Mouse (Mus musculus) heart, adult 2 months (tissue): ENCODE results near the gene Rxra. TPM values are rescaled to one million over a fixed set of nuclear protein-coding genes. Genes with fewer than 3 reads are reported as not detected.

ENCODE experiments used
- DNase-seq, 2 experiments: peaks; one replicate each; pipeline ENCODE4 v3.0.0; 2021
- H3K27ac ChIP-seq: fragments of 200-600 bp; 2 replicates; pipeline ENCODE4 v1.8.1; 2022
- H3K27me3 ChIP-seq: fragments of 200-500 bp; 2 replicates; pipeline ENCODE4 v1.6.1; 2012; ENCODE audit warnings: mild to moderate bottlenecking, low read length, inconsistent platforms, mixed read lengths; ENCODE audit not compliant: control insufficient read depth, insufficient read depth
- H3K36me3 ChIP-seq: fragments of 200-500 bp; 2 replicates; pipeline ENCODE4 v1.6.1; 2012; ENCODE audit warnings: low read length, inconsistent platforms; ENCODE audit not compliant: control insufficient read depth, insufficient read depth
- H3K4me1 ChIP-seq: fragments of 200-500 bp; 2 replicates; pipeline ENCODE4 v1.6.1; 2011; ENCODE audit warnings: low read length; ENCODE audit not compliant: control insufficient read depth, insufficient read depth
- H3K4me3 ChIP-seq: fragments of 200-600 bp; 2 replicates; pipeline ENCODE4 v1.8.1; 2022
- H3K79me2 ChIP-seq: fragments of 200-500 bp; replicated peaks from 2 replicates; pipeline ENCODE4 v1.6.1; 2012; ENCODE audit warnings: mild to moderate bottlenecking, inconsistent platforms, low read length, moderate library complexity, mixed read lengths; ENCODE audit not compliant: control insufficient read depth, insufficient read depth
- H3K9ac ChIP-seq: fragments of 200-500 bp; 2 replicates; pipeline ENCODE4 v1.6.1; 2012; ENCODE audit warnings: low read depth, mild to moderate bottlenecking, control low read depth, inconsistent platforms, low read length, mixed read lengths
- CTCF ChIP-seq: fragments of 200-600 bp; IDR thresholded peaks from 2 replicates; pipeline ENCODE4 v1.8.1; 2022; ENCODE audit warnings: antibody characterized with exemption, mild to moderate bottlenecking, moderate library complexity
- EP300 ChIP-seq: fragments of 200-500 bp; IDR thresholded peaks from 2 replicates; pipeline ENCODE4 v1.6.1; 2011; ENCODE audit warnings: low read depth, low read length, control low read depth; ENCODE audit not compliant: insufficient read depth
- POLR2A ChIP-seq: fragments of 200-500 bp; IDR thresholded peaks from 2 replicates; pipeline ENCODE4 v1.6.1; 2011; ENCODE audit warnings: mild to moderate bottlenecking, low read depth, low read length, control low read depth; ENCODE audit not compliant: insufficient read depth
- WGBS: fragments of 180-500 bp; shearing (Covaris S2); methylation state at CpG from one replicate; pipeline ENCODE4 v1.1.7; 2018; 5-methylcytosine and 5-hydroxymethylcytosine counted together
- intact Hi-C: fragments of 180-260 bp; cut with DNase I; formaldehyde crosslinking; loops from one replicate; pipeline ENCODE4 v1.15.1; 2025
- polyA plus RNA-seq: library from polyadenylated mRNA; depleted of rRNA; stranded (reverse); fragments of >200 nt; gene quantifications from 2 replicates; pipeline ENCODE4 v1.2.3, GENCODE M21; 2012
- total RNA-seq, 2 experiments: library from RNA; stranded (reverse); gene quantifications; 2 replicates each; pipeline ENCODE4 v1.2.3; 2021

Gene Rxra
- total and polyA plus RNA-seq, 3 experiments: 45.1 to 52.6 (median 52.0) TPM

GRCm38 (mm10) chr2:27771936-27772335, 95.7 kb downstream of the Rxra start:
- H3K36me3 ChIP-seq: no peaks in the 10 kb centered on the region
- WGBS: 17% methylated on average over 7 of the region's 7 CpGs
- peak; percentile 83 to 86 for DNase-seq
- no peak overlapping the region for H3K9ac ChIP-seq
- intact Hi-C loops: loop anchor here (1.0 to 5.0 kb wide), 2 partner anchors 115 to 645 kb away; no protein-coding TSS in a partner anchor
- peak overlapping the region; percentile 9; the same call in 1 of the 2 replicates for H3K27ac ChIP-seq
- no peaks in the 10 kb centered on the region for H3K27me3 ChIP-seq
- no peaks in the 10 kb centered on the region for H3K79me2 ChIP-seq
- TF ChIP-seq EP300 (0 out of 2 replicates have a peak, but pooled peaks have one; percentile 46), CTCF (no peak; the same call in 1 of the 2 replicates), POLR2A (no peak)
- peaks cover 15% of the 10 kb centered on the region for H3K4me1 ChIP-seq
- H3K4me3 ChIP-seq: no peak overlapping the region

- no peaks in the 10 kb centered on the region for H3K27me3 ChIP-seq
- no peaks in the 10 kb centered on the region for H3K79me2 ChIP-seq
- no peak overlapping the region for H3K9ac ChIP-seq
- WGBS: 89% methylated on average over 7 of the region's 7 CpGs
- intact Hi-C loops: loop anchor here (1.0 to 5.0 kb wide), 2 partner anchors 114 to 644 kb away; no protein-coding TSS in a partner anchor
- H3K4me3 ChIP-seq: no peak overlapping the region
- H3K27ac ChIP-seq: no peak overlapping the region; the same call in 1 of the 2 replicates
- TF ChIP-seq CTCF: no peak
- peaks cover 15% of the 10 kb centered on the region for H3K4me1 ChIP-seq
- DNase-seq: no peak
- H3K36me3 ChIP-seq: no peaks in the 10 kb centered on the region
Measured at GRCm38 (mm10) chr2:27772841-27773388, 96.7 kb downstream of the Rxra start.

- TF ChIP-seq CTCF: no peak
- intact Hi-C loops: loop anchor here (5.0 kb wide), 1 partner anchor 643 kb away; no protein-coding TSS in a partner anchor
- WGBS: 52% methylated on average over 24 of the region's 24 CpGs
- peak; percentile 74 to 85 for DNase-seq
- Histone ChIP-seq H3K27ac (peak overlapping the region; percentile 66), H3K9ac (0 out of 2 replicates have a peak overlapping the region, but pooled peaks have one; percentile 8), H3K4me1 (peaks cover 15% of the 10 kb centered on the region), H3K36me3 (no peaks in the 10 kb centered on the region), H3K27me3 (no peaks in the 10 kb centered on the region), H3K79me2 (no peaks in the 10 kb centered on the region), H3K4me3 (no peak overlapping the region)
Measured at GRCm38 (mm10) chr2:27773980-27774730, 97.9 kb downstream of the Rxra start.

GRCm38 (mm10) chr2:27775006-27775405, 98.8 kb downstream of the Rxra start:
- intact Hi-C loops: no loop called here
- no peaks in the 10 kb centered on the region for H3K27me3 ChIP-seq
- no peak overlapping the region for H3K4me3 ChIP-seq
- TF ChIP-seq EP300 (no peak), POLR2A (no peak), CTCF (no peak)
- WGBS: 86% methylated on average over 10 of the region's 10 CpGs
- H3K27ac ChIP-seq: peak overlapping the region; percentile 66
- H3K79me2 ChIP-seq: no peaks in the 10 kb centered on the region
- no peak overlapping the region for H3K9ac ChIP-seq
- H3K36me3 ChIP-seq: no peaks in the 10 kb centered on the region
- H3K4me1 ChIP-seq: peaks cover 15% of the 10 kb centered on the region
- DNase-seq: no peak

GRCm38 (mm10) chr2:27775625-27776024, 99.4 kb downstream of the Rxra start:
- 60% methylated on average over 5 of the region's 5 CpGs for WGBS
- Histone ChIP-seq H3K4me1 (peaks cover 15% of the 10 kb centered on the region), H3K9ac (no peak overlapping the region), H3K79me2 (no peaks in the 10 kb centered on the region), H3K36me3 (no peaks in the 10 kb centered on the region), H3K27ac (peak overlapping the region; percentile 66), H3K27me3 (no peaks in the 10 kb centered on the region), H3K4me3 (no peak overlapping the region)
- intact Hi-C loops: no loop called here
- peak in 1 of 2 experiments; percentile 65 for DNase-seq
- no peak for TF ChIP-seq EP300
- no peak for TF ChIP-seq POLR2A
- TF ChIP-seq CTCF: peak; percentile 51

- TF ChIP-seq EP300 (no peak), POLR2A (no peak)
- no peak for DNase-seq
- intact Hi-C loops: no loop called here
Measured at GRCm38 (mm10) chr2:27777756-27778155, 101.5 kb downstream of the Rxra start.

More at GRCm38 (mm10) chr2:27777756-27778155, 101.5 kb downstream of the Rxra start:
- H3K27ac ChIP-seq: no peak overlapping the region
- peaks cover 13% of the 10 kb centered on the region for H3K4me1 ChIP-seq
- H3K27me3 ChIP-seq: no peaks in the 10 kb centered on the region
- 83% methylated on average over 2 of the region's 2 CpGs for WGBS
- H3K79me2 ChIP-seq: no peaks in the 10 kb centered on the region
- H3K36me3 ChIP-seq: no peaks in the 10 kb centered on the region
- no peak overlapping the region for H3K4me3 ChIP-seq
- no peak overlapping the region for H3K9ac ChIP-seq
